Mouse (Mus musculus) spleen, adult 10 weeks (tissue): Measurements from ENCODE around the gene Tnfrsf22. TPM values are rescaled to one million over a fixed set of nuclear protein-coding genes. Genes with fewer than 3 reads are reported as not detected.

Experiments
- polyA plus RNA-seq: library from polyadenylated mRNA; stranded (reverse); fragments of 350-450 nt; fragmentation: Illumina TruSeq; extraction: RNeasy Lipid Tissue Mini Kit (QIAGEN cat#74804); gene quantifications from one replicate; pipeline ENCODE4 v1.2.3, GENCODE M21; 2015; ENCODE audit warnings: low replicate concordance; ENCODE audit not compliant: insufficient read depth

The Tnfrsf22 gene
- 11.4 TPM for polyA plus RNA-seq

GRCm38 (mm10) chr7:143649034-143649768 is at the start of gene Tnfrsf22:
Tnfrsf22 (minus strand) TSS chr7:143649661.

GRCm38 (mm10) chr7:143685359-143686067 is 36.1 kb upstream of the Tnfrsf22 start, which contains the start of gene Tnfrsf23:
Tnfrsf23 (minus strand) TSS chr7:143685872.

GRCm38 (mm10) chr7:143628540-143628939 is 20.9 kb downstream of the Tnfrsf22 start, which contains the start of gene Tnfrsf26:
Tnfrsf26 (minus strand) TSS chr7:143628722.

GRCm38 (mm10) chr7:143599428-143600230 is 49.8 kb downstream of the Tnfrsf22 start, which contains the start of gene Cars:
Cars (minus strand) TSS chr7:143600090.

Other genes with a start within 250 kb of the Tnfrsf22 start
- gene Cdkn1c, start 188.6 kb downstream of the Tnfrsf22 start, polyA plus RNA-seq, result 3.0 TPM
- gene Slc22a18, start 175.9 kb downstream of the Tnfrsf22 start, polyA plus RNA-seq, result 0.19 TPM
- not detected for gene Phlda2, start 146.5 kb downstream of the Tnfrsf22 start, polyA plus RNA-seq
- gene Nap1l4, start 100.6 kb downstream of the Tnfrsf22 start, polyA plus RNA-seq, result 166 TPM
- gene Cars, start 49.6 kb downstream of the Tnfrsf22 start, polyA plus RNA-seq, result 40.8 TPM
- 18.1 TPM for gene Tnfrsf26, start 20.9 kb downstream of the Tnfrsf22 start, polyA plus RNA-seq
- gene Tnfrsf23, start 36.2 kb upstream of the Tnfrsf22 start, polyA plus RNA-seq, result 3.0 TPM
- gene Osbpl5, start 107.3 kb upstream of the Tnfrsf22 start, polyA plus RNA-seq, result 15.6 TPM
- not detected for gene Mrgprg, start 117.3 kb upstream of the Tnfrsf22 start, polyA plus RNA-seq
- gene Mrgpre, start 134.8 kb upstream of the Tnfrsf22 start, polyA plus RNA-seq, result 3.0 TPM
- gene Nadsyn1, start 173.2 kb upstream of the Tnfrsf22 start, polyA plus RNA-seq, result 17.9 TPM
- 17.5 TPM for gene Dhcr7, start 173.5 kb upstream of the Tnfrsf22 start, polyA plus RNA-seq
- not detected for gene Gm498, start 217.2 kb upstream of the Tnfrsf22 start, polyA plus RNA-seq